Comparison of ENCODE assay signal across 12 mouse cellular contexts in the genomic region with DNA sequence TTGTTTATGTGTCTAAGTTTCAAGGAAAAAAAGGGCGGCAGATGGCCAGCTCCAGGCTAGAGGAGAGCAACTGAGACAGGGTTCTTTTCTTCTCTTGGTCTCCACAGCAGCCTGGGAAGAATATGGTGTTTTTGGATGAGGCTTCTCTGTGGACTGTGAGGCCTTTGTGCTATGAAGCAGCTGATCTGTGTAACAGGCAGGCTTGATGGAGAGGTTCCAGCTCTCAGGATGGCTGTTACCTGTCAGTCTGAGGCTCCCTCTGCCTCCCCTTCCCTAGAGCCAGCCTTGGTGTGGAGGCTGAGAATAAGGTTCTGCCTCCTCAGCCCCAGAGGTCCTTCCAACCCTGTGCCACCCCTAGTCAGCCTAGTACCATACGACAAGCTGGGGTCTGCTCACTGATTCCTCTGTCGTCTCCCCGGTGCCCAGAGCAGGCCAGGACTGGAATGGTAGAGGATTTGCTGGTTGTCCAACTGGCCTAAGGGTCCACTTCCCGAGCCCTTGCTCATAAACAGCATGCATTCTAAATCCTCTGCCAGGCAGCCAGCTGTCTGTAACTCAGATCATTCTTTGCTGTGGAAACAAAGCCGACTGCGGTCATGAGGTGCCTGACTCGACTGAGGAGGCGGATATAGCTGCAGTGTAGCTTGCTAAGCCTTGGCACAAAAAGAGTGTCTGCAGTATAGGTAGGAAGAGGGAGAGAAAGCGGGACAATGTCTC.
DNase-seq lines count a peak whose midpoint lies in the region; ATAC-seq and TF ChIP-seq lines count a peak whose summit lies in the region.
"Had no signal": no experiment of that assay in that cellular context is flagged by ENCODE, and none has a peak within 500 bp of the region (broad histone marks: within the 10 kb centered on the region; RNA-seq: fewer than 3 reads in every experiment).

No protein-coding gene starts in this region.

- H3K27ac ChIP-seq in lung, embryonic 14.5 days (ENCODE audit: low read depth), result no peak overlapping the region
- H3K27ac ChIP-seq in forebrain, embryonic 12.5 days, result peak overlapping the region; percentile 70
- peak overlapping the region; percentile 30; the same call in 1 of the 2 replicates for H3K27ac ChIP-seq in limb, embryonic 10.5 days
- H3K27ac ChIP-seq in olfactory bulb, adult 2 months (ENCODE audit: insufficient read depth, low read depth, low read length), result peak overlapping the region; percentile 47
- no peak overlapping the region for H3K27ac ChIP-seq in liver, embryonic 12.5 days
- H3K27ac ChIP-seq: kidney, embryonic 15.5 days; liver, embryonic 13.5 days had no signal

- H3K4me1 ChIP-seq in lung, embryonic 14.5 days (ENCODE audit: insufficient read depth), result no peaks in the 10 kb centered on the region
- H3K4me1 ChIP-seq in forebrain, embryonic 12.5 days, result peaks cover 35% of the 10 kb centered on the region
- peaks cover 61% of the 10 kb centered on the region for H3K4me1 ChIP-seq in limb, embryonic 10.5 days
- peaks cover 44% of the 10 kb centered on the region for H3K4me1 ChIP-seq in olfactory bulb, adult 2 months (ENCODE audit: control insufficient read depth, insufficient read depth, low read length)
- no peaks in the 10 kb centered on the region for H3K4me1 ChIP-seq in liver, embryonic 12.5 days
- H3K4me1 ChIP-seq: liver, embryonic 13.5 days had no signal

- no peak overlapping the region for H3K4me2 ChIP-seq in lung, embryonic 14.5 days
- H3K4me2 ChIP-seq in forebrain, embryonic 12.5 days, result no peak overlapping the region
- H3K4me2 ChIP-seq in liver, embryonic 12.5 days, result no peak overlapping the region
- H3K4me2 ChIP-seq: kidney, embryonic 15.5 days; liver, embryonic 13.5 days had no signal

- no peaks in the 10 kb centered on the region for H3K27me3 ChIP-seq in lung, embryonic 14.5 days (ENCODE audit: insufficient read depth, low read length)
- H3K27me3 ChIP-seq in forebrain, embryonic 12.5 days, result no peaks in the 10 kb centered on the region
- no peaks in the 10 kb centered on the region for H3K27me3 ChIP-seq in limb, embryonic 10.5 days (ENCODE audit: low read depth, poor library complexity, severe bottlenecking)
- no peaks in the 10 kb centered on the region for H3K27me3 ChIP-seq in liver, embryonic 12.5 days (replicated peaks)
- H3K27me3 ChIP-seq: CH12.LX; kidney, embryonic 15.5 days; liver, embryonic 13.5 days had no signal

- H3K9ac ChIP-seq in lung, embryonic 14.5 days, result no peak overlapping the region
- H3K9ac ChIP-seq in forebrain, embryonic 12.5 days, result no peak overlapping the region
- H3K9ac ChIP-seq in liver, embryonic 12.5 days, result no peak overlapping the region
- H3K9ac ChIP-seq: kidney, embryonic 15.5 days; liver, embryonic 13.5 days had no signal

- no peak; the same call in 1 of the 2 replicates for ATAC-seq in lung, embryonic 14.5 days (ENCODE audit: insufficient read depth)
- ATAC-seq in forebrain, embryonic 12.5 days (ENCODE audit: low FRiP score), result peak; percentile 21; the same call in 1 of the 2 replicates
- ATAC-seq in liver, embryonic 12.5 days, result no peak
- no peak for ATAC-seq in megakaryocyte, adult 5-6 weeks (ENCODE audit: poor library complexity, severe bottlenecking)
- ATAC-seq: activated CD4-positive, CD25-positive, alpha-beta regulatory T cell, adult 4 months had no signal

- TF ChIP-seq CTCF in lung, embryonic 14.5 days (IDR thresholded peaks at IDR 0.05; ENCODE audit: low read depth), result no peak
- no peak for TF ChIP-seq CTCF in olfactory bulb, adult 2 months (IDR thresholded peaks at IDR 0.05; ENCODE audit: insufficient read depth, low read depth, low read length)

- no peak for TF ChIP-seq POLR2A in olfactory bulb, adult 2 months (IDR thresholded peaks at IDR 0.05; ENCODE audit: insufficient read depth, low read depth, low read length)

- peak; percentile 31 for DNase-seq in lung, embryonic 14.5 days
- DNase-seq in lung, postnatal 25 days (ENCODE audit: low spot score), result no peak
- no peak for DNase-seq in limb, embryonic 10.5 days (ENCODE audit: low spot score)
- no peak for DNase-seq in layer of hippocampus, adult 9-11 months
- DNase-seq: liver, embryonic 13.5 days had no signal

- H3K4me3 ChIP-seq in lung, embryonic 14.5 days (ENCODE audit: low read depth, low read length), result no peak overlapping the region
- no peak overlapping the region for H3K4me3 ChIP-seq in forebrain, embryonic 12.5 days (replicated peaks)
- H3K4me3 ChIP-seq in limb, embryonic 10.5 days, result no peak overlapping the region
- no peak overlapping the region for H3K4me3 ChIP-seq in olfactory bulb, adult 2 months (ENCODE audit: insufficient read depth, low read depth, low read length)
- no peak overlapping the region for H3K4me3 ChIP-seq in liver, embryonic 12.5 days
- H3K4me3 ChIP-seq: kidney, embryonic 15.5 days; liver, embryonic 13.5 days had no signal

- H3K9me3 ChIP-seq in lung, embryonic 14.5 days (ENCODE audit: low read depth, low read length), result no peaks in the 10 kb centered on the region
- H3K9me3 ChIP-seq in forebrain, embryonic 12.5 days, result no peaks in the 10 kb centered on the region
- H3K9me3 ChIP-seq in limb, embryonic 10.5 days (replicated peaks), result no peaks in the 10 kb centered on the region
- no peaks in the 10 kb centered on the region for H3K9me3 ChIP-seq in liver, embryonic 12.5 days (replicated peaks)
- H3K9me3 ChIP-seq: kidney, embryonic 15.5 days; liver, embryonic 13.5 days had no signal

- 67% methylated on average over 10 of the region's 10 CpGs for WGBS in lung, embryonic 14.5 days
- WGBS in forebrain, embryonic 12.5 days, result 53% methylated on average over 10 of the region's 10 CpGs
- 77% methylated on average over 10 of the region's 10 CpGs for WGBS in limb, embryonic 10.5 days
- 48% methylated on average over 10 of the region's 10 CpGs for WGBS in olfactory bulb, adult 2 months
- 66% methylated on average over 10 of the region's 10 CpGs for WGBS in liver, embryonic 12.5 days (ENCODE audit: insufficient replicate concordance)

- H3K36me3 ChIP-seq in lung, embryonic 14.5 days (ENCODE audit: insufficient read depth), result no peaks in the 10 kb centered on the region
- no peaks in the 10 kb centered on the region for H3K36me3 ChIP-seq in forebrain, embryonic 12.5 days (replicated peaks)
- H3K36me3 ChIP-seq in limb, embryonic 10.5 days, result no peaks in the 10 kb centered on the region
- no peaks in the 10 kb centered on the region for H3K36me3 ChIP-seq in liver, embryonic 12.5 days
- H3K36me3 ChIP-seq: kidney, embryonic 15.5 days; liver, embryonic 13.5 days had no signal

Comparison
In these comparisons a context has a peak if more than half of its experiments do, and no peak if none do; other contexts are left out.
1. H3K27ac ChIP-seq: peak in forebrain, embryonic 12.5 days (single experiment), limb, embryonic 10.5 days (single experiment) and olfactory bulb, adult 2 months (single experiment); none in lung, embryonic 14.5 days (single experiment) and liver, embryonic 12.5 days (single experiment).